Mouse (Mus musculus) C2C12 (cell line): ENCODE measurements at regions not wholly inside any gene's neighbourhood (a gene's known extent, or its start where the extent isn't known, plus 50 kb on each side); places are given as distances from the start of the nearest gene placed in this dataset.

Source experiments
- CEBPB ChIP-seq: IDR thresholded peaks from one replicate; pipeline ENCODE4 v1.6.1; 2011; ENCODE audit warnings: low read depth, mild to moderate bottlenecking, control low read depth, moderate library complexity
- CTCF ChIP-seq: IDR thresholded peaks from one replicate; pipeline ENCODE4 v1.5.1; 2011; ENCODE audit not compliant: control insufficient read depth, insufficient read depth, insufficient read length
- MAX ChIP-seq: IDR thresholded peaks from one replicate; pipeline ENCODE4 v1.6.1; 2011; ENCODE audit warnings: mild to moderate bottlenecking, control low read depth

DNA sequence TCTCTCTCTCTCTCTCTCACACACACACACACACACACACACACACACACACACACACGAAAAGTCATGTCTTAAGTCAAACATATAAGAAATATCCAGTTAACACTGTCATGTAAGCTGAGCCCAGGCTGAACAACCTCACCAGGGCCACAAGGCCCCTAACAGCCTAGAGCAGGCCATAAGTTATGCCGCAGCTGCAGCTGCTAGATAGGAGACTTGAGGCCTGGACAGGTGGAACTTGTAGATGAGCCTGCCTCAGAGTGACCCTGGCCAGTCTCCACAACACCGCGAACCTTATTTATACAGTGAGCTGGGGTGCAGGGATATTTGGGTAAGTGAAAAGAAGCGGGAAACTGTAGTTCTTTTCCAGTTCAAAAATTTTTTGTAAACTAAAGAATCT lies 90.4 kb upstream of the Gpc1 start:
- no peak for TF ChIP-seq CTCF
- no peak for TF ChIP-seq MAX
- TF ChIP-seq CEBPB, result no peak
